Mouse (Mus musculus): Measurements from ENCODE around the gene Slc6a18. TPM values are rescaled to one million over a fixed set of nuclear protein-coding genes. Genes with fewer than 3 reads are reported as not detected.
"Not testable (repeated sequence)": the region's sequence is repeated elsewhere in the genome, so short reads cannot be mapped to it uniquely, and the experiment has no call there.

Gene Slc6a18
- polyA plus RNA-seq, 1 experiment from 2014 or later: 38.4 TPM

DNA sequence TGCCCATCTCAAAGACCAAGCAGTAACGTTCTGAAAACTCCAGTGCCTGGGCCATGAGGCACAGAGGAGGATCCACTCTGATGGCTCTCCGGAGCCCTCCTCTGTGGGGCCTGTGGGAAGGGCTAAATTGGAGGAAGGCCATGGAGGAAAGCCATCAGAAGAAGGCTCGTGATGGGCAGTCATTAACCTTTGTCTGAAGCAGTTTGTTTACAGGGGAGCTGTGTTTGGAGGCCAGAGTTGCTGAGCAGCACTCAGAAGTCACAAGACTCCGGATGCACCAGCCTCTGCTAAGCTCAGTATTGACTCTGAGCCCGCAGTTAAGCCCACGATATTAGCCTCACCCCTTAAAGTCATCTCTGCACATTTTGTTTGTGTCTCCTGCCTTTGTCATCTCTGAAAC lies 31.7 kb upstream of the Slc6a18 start:
- Histone ChIP-seq H3K4me3 (ENCODE audit: low read length) (no peak overlapping the region), H3K4me1 (ENCODE audit: insufficient read depth, low read length) (peaks cover 12% of the 10 kb centered on the region; the same call in 1 of the 2 replicates), H3K27ac (ENCODE audit: low read length) (no peak overlapping the region), H3K9me3 (ENCODE audit: low read length) (no peaks in the 10 kb centered on the region), H3K36me3 (ENCODE audit: insufficient read depth, low read length) (no peaks in the 10 kb centered on the region), H3K9ac (replicated peaks; ENCODE audit: low read length) (no peak overlapping the region), H3K27me3 (ENCODE audit: insufficient read depth, low read length) (no peaks in the 10 kb centered on the region), H3K4me2 (replicated peaks; ENCODE audit: low read depth, low read length) (no peak overlapping the region)
- no peak for ATAC-seq (ENCODE audit: low FRiP score, low TSS enrichment)
- 35% methylated on average over 6 of the region's 6 CpGs for WGBS

DNA sequence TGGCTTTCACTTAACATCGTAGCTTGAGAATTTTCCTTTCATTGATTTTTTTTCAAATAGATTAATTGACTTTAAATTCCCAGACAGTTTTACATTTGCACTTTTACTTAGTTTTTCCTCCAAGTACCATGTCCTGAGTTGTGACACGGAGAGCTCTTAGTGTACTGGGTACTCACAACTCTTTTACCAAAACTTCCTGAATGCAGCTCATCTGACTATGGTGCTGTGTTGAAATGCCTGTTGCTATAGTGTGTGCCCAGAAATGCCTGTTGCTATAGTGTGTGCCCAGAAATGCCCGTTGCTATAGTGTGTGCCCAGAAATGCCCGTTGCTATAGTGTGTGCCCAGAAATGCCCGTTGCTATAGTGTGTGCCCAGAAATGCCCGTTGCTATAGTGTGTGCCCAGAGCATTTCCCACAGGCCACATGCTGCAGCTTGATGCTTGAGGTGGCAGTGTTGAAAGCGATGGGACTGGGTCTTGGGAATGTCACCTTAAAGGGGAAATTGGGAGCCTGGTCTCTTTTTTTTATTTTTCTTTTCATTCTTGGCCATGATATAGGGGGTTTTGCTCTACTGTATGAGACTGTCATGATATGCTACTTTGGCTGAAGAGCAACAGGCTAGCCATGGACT lies 27.0 kb upstream of the Slc6a18 start, which contains the start of gene Slc6a19:
Slc6a19 (minus strand) TSS at position 172 of the 632 bp plus-strand sequence.
- no peak for ATAC-seq (ENCODE audit: low FRiP score, low TSS enrichment)
- H3K4me1 ChIP-seq (ENCODE audit: insufficient read depth, low read length): peaks cover 5% of the 10 kb centered on the region; the same call in 1 of the 2 replicates
- no peak within 1 kb of the TSS for H3K27ac ChIP-seq (ENCODE audit: low read length)
- H3K4me2 ChIP-seq (replicated peaks; ENCODE audit: low read depth, low read length): no peak within 1 kb of the TSS
- no peaks in the 10 kb centered on the region for H3K36me3 ChIP-seq (ENCODE audit: insufficient read depth, low read length)
- H3K27me3 ChIP-seq (ENCODE audit: insufficient read depth, low read length): no peaks in the 10 kb centered on the region
- H3K9me3 ChIP-seq (ENCODE audit: low read length): no peaks in the 10 kb centered on the region
- H3K4me3 ChIP-seq (ENCODE audit: low read length): no peak within 1 kb of the TSS
- no peak within 1 kb of the TSS for H3K9ac ChIP-seq (replicated peaks; ENCODE audit: low read length)
- 89% methylated on average over 7 of the region's 7 CpGs for WGBS

DNA sequence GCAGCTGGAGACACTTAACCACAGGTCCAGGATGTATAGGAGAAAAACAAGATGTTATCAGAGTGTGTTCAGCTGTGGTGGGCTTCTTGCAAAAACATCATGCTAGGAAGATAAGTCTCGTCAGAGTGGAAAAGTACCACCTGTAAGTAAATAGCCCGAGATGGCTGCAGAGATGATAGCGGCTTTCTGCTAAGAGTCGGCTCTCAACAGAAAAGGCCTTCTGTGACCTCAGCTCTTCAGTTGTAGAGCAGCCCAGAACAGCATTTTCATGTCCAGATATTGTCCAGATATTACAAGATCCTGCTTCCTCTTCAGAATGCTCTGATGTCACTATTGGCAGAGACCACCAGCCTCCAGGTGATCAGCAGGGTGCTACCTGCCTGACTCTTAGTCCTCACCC lies 25.7 kb upstream of the Slc6a18 start:
- not testable (repeated sequence) for H3K9me3 ChIP-seq (ENCODE audit: low read length); H3K4me1 ChIP-seq (ENCODE audit: insufficient read depth, low read length); ATAC-seq (ENCODE audit: low FRiP score, low TSS enrichment); H3K27me3 ChIP-seq (ENCODE audit: insufficient read depth, low read length); H3K36me3 ChIP-seq (ENCODE audit: insufficient read depth, low read length); H3K4me3 ChIP-seq (ENCODE audit: low read length); H3K27ac ChIP-seq (ENCODE audit: low read length); H3K4me2 ChIP-seq (replicated peaks; ENCODE audit: low read depth, low read length); H3K9ac ChIP-seq (replicated peaks; ENCODE audit: low read length)
- 59% methylated on average over 4 of the region's 4 CpGs for WGBS

DNA sequence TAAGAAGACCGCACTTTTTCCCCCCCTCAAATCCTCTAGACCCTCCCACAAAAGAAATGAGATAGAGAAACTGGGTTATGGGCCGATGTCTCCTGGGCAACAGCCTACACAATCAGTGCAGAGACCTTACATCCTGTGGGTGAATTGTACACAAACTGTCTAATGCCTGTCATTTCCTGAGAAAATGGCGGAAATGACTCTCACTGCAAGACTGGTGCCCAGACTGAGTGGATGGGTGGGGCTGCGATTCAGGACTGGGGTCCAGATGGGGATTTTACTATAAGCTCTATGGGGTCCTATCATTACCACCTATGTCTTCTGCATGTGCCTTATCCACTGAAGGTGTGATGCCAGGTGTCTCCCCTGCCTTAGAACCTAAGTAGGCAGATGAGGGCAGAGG lies 25.0 kb upstream of the Slc6a18 start:
- Histone ChIP-seq H3K9ac (replicated peaks; ENCODE audit: low read length) (no peak overlapping the region), H3K4me3 (ENCODE audit: low read length) (no peak overlapping the region), H3K4me2 (replicated peaks; ENCODE audit: low read depth, low read length) (no peak overlapping the region), H3K9me3 (ENCODE audit: low read length) (no peaks in the 10 kb centered on the region), H3K27me3 (ENCODE audit: insufficient read depth, low read length) (no peaks in the 10 kb centered on the region), H3K27ac (ENCODE audit: low read length) (no peak overlapping the region), H3K36me3 (ENCODE audit: insufficient read depth, low read length) (no peaks in the 10 kb centered on the region), H3K4me1 (ENCODE audit: insufficient read depth, low read length) (no peaks in the 10 kb centered on the region)
- ATAC-seq (ENCODE audit: low FRiP score, low TSS enrichment): no peak
- 85% methylated on average over 4 of the region's 4 CpGs for WGBS

DNA sequence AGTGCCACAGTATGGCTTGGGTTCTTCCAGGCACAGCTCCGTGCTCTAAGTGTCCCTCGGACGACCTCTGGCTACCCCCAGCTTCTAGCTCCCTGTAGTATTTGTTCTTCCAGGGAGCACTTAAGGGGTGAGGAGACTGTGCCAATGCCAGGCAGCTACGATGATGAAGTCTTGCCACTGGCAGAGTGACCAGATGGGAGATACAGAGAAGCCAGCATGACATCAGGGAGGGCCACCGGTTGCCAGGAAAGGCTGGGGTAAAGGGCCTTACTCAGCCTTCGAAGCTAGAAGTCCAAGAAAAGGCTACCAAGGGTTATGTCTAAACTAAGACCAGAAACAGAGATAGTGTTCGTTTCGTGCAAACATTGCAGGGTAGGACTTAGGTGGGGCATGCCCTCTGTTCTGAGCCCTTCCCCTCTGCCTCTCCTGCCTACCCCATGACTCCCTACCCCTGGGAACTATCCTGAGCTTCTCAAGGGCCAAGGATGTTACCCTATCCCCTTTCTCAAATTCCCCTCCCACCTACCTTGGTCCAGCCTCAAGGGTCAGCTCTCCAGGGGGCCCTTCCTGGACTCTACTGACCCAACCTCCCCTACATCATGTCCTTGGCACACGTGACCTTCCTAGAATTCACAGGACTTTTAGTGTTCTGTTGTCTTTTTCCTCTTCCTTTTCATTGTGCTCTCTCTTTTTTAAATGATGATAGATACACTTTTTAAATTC lies 23.5 kb upstream of the Slc6a18 start:
- no peak overlapping the region for H3K4me2 ChIP-seq (replicated peaks; ENCODE audit: low read depth, low read length)
- no peak overlapping the region for H3K27ac ChIP-seq (ENCODE audit: low read length)
- WGBS: 82% methylated on average over 9 of the region's 9 CpGs
- no peaks in the 10 kb centered on the region for H3K36me3 ChIP-seq (ENCODE audit: insufficient read depth, low read length)
- H3K4me3 ChIP-seq (ENCODE audit: low read length): no peak overlapping the region
- H3K4me1 ChIP-seq (ENCODE audit: insufficient read depth, low read length): no peaks in the 10 kb centered on the region
- no peaks in the 10 kb centered on the region for H3K27me3 ChIP-seq (ENCODE audit: insufficient read depth, low read length)
- H3K9me3 ChIP-seq (ENCODE audit: low read length): no peaks in the 10 kb centered on the region
- no peak overlapping the region for H3K9ac ChIP-seq (replicated peaks; ENCODE audit: low read length)
- no peak for ATAC-seq (ENCODE audit: low FRiP score, low TSS enrichment)

DNA sequence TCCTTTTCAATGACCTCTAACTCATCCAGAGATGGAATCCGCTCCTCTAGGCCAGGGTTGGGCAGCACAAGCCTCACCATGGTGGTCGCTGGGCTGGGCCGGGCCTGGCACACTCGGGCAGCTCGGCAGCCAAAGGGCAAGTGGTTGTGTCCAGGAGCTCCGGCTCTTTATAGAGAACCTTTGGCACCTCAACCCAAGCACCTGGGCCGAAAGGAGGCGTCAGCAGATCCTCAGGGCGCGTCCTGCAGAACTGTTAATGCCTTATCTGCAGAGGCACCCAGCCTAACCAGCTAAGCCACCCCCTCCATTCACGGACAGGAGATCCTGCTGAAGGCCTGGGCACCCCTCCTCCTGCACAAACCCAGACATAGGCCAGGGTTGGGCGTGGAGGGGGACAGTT lies 22.7 kb upstream of the Slc6a18 start:
- Histone ChIP-seq H3K4me1 (ENCODE audit: insufficient read depth, low read length) (no peaks in the 10 kb centered on the region), H3K4me2 (replicated peaks; ENCODE audit: low read depth, low read length) (no peak overlapping the region), H3K27me3 (ENCODE audit: insufficient read depth, low read length) (no peaks in the 10 kb centered on the region), H3K4me3 (ENCODE audit: low read length) (no peak overlapping the region), H3K36me3 (ENCODE audit: insufficient read depth, low read length) (no peaks in the 10 kb centered on the region), H3K27ac (ENCODE audit: low read length) (no peak overlapping the region), H3K9ac (replicated peaks; ENCODE audit: low read length) (no peak overlapping the region), H3K9me3 (ENCODE audit: low read length) (no peaks in the 10 kb centered on the region)
- 88% methylated on average over 12 of the region's 12 CpGs for WGBS
- no peak; the same call in 1 of the 2 replicates for ATAC-seq (ENCODE audit: low FRiP score, low TSS enrichment)

DNA sequence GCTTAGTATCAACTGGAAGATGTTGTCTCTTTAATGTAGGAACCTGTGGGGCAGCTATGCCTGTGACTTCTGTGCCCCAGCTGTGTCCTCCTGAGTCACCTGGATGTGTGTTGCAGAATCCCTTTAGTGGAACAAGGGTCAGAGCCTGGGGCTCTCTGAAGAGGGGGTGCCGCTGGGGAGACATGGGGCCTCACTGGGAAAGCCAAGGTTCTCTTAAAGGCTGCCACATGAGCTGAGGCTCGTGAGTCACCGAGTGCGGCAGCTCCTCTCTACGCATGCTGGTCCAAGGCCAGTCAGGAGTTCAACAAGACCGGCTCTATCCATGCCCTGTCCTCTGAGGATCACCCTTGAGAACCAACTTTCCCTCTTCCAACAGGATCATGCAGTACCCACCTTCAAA lies 21.9 kb upstream of the Slc6a18 start:
- ATAC-seq (ENCODE audit: low FRiP score, low TSS enrichment): no peak; the same call in 1 of the 2 replicates

DNA sequence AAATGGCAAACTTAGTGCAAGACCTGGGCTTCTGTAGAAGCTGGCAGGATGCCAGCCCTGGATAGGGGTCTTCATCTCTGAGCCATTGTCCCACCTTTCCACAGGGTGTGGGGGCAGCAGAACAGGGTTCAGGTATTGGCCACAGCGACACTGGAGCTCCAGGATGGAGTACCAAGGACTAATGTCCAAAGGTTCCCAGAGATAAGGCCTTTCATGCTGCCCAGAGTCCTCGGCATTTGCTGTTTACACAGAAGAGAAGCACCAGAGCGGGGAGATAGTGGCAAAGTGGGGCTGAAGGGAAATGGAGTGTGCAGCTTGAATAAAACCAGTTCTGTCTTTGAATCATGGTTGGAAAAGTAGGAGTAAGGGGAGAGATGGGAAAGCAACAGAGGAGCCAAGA lies 18.7 kb upstream of the Slc6a18 start:
- no peak for ATAC-seq (ENCODE audit: low FRiP score, low TSS enrichment)
- H3K36me3 ChIP-seq (ENCODE audit: insufficient read depth, low read length): no peaks in the 10 kb centered on the region
- H3K4me3 ChIP-seq (ENCODE audit: low read length): no peak overlapping the region
- no peak overlapping the region for H3K27ac ChIP-seq (ENCODE audit: low read length)
- no peaks in the 10 kb centered on the region for H3K4me1 ChIP-seq (ENCODE audit: insufficient read depth, low read length)
- H3K9me3 ChIP-seq (ENCODE audit: low read length): no peaks in the 10 kb centered on the region
- H3K4me2 ChIP-seq (replicated peaks; ENCODE audit: low read depth, low read length): no peak overlapping the region
- H3K9ac ChIP-seq (replicated peaks; ENCODE audit: low read length): no peak overlapping the region
- 68% methylated on average over 3 of the region's 3 CpGs for WGBS
- no peaks in the 10 kb centered on the region for H3K27me3 ChIP-seq (ENCODE audit: insufficient read depth, low read length)

More for the DNA sequence above, 21.9 kb upstream of the Slc6a18 start:
- no peak overlapping the region for H3K9ac ChIP-seq (replicated peaks; ENCODE audit: low read length)
- no peak overlapping the region for H3K4me3 ChIP-seq (ENCODE audit: low read length)
- H3K4me2 ChIP-seq (replicated peaks; ENCODE audit: low read depth, low read length): no peak overlapping the region
- H3K27me3 ChIP-seq (ENCODE audit: insufficient read depth, low read length): no peaks in the 10 kb centered on the region
- 92% methylated on average over 6 of the region's 6 CpGs for WGBS
- no peaks in the 10 kb centered on the region for H3K4me1 ChIP-seq (ENCODE audit: insufficient read depth, low read length)
- H3K9me3 ChIP-seq (ENCODE audit: low read length): no peaks in the 10 kb centered on the region
- no peak overlapping the region for H3K27ac ChIP-seq (ENCODE audit: low read length)
- H3K36me3 ChIP-seq (ENCODE audit: insufficient read depth, low read length): no peaks in the 10 kb centered on the region

DNA sequence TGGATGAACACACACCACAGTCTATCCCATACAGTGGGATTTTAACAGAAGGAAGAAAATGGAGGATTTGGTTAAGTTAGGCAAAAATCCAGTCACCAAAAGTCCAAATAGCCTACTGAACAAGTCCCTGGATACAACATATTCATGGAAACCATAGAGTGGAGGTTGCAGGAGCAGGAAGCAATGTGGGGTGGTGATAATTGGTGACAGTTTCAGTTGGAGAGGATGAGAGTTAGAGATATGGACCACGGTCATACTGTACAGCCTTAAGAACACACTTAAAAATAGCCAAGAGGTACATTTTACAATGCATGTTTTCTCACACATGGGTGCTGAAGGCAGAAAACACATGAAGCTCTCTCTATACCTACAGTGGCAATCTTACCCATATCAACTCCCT lies 17.1 kb upstream of the Slc6a18 start:
- H3K27ac ChIP-seq (ENCODE audit: low read length): no peak overlapping the region
- WGBS: 77% methylated on average over 1 of the region's 1 CpGs
- H3K27me3 ChIP-seq (ENCODE audit: insufficient read depth, low read length): no peaks in the 10 kb centered on the region
- no peak for ATAC-seq (ENCODE audit: low FRiP score, low TSS enrichment)
- H3K36me3 ChIP-seq (ENCODE audit: insufficient read depth, low read length): no peaks in the 10 kb centered on the region
- H3K9ac ChIP-seq (replicated peaks; ENCODE audit: low read length): no peak overlapping the region
- no peaks in the 10 kb centered on the region for H3K4me1 ChIP-seq (ENCODE audit: insufficient read depth, low read length)
- H3K4me3 ChIP-seq (ENCODE audit: low read length): no peak overlapping the region
- H3K9me3 ChIP-seq (ENCODE audit: low read length): no peaks in the 10 kb centered on the region
- no peak overlapping the region for H3K4me2 ChIP-seq (replicated peaks; ENCODE audit: low read depth, low read length)

DNA sequence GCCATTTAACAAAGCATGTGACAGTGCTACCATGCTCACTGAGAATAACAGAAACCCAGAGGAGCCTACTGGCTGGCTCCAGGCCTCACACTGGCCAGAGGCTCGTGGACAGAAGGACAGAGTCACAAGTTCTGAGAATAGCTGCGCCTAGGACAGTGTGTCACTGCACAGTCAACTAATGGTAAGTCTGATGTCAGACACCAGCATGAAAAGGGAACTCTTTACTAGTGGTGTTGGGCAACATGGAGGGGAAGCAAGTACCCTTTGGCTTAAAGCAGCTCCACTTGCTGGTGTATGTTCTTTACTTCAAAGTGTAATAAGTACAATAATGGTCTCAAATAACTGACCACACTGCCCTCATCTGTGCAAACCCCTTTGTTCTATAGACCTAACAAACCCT lies 15.5 kb upstream of the Slc6a18 start:
- Histone ChIP-seq H3K4me1 (ENCODE audit: insufficient read depth, low read length) (no peaks in the 10 kb centered on the region), H3K27ac (ENCODE audit: low read length) (no peak overlapping the region), H3K9ac (replicated peaks; ENCODE audit: low read length) (no peak overlapping the region), H3K36me3 (ENCODE audit: insufficient read depth, low read length) (no peaks in the 10 kb centered on the region), H3K27me3 (ENCODE audit: insufficient read depth, low read length) (no peaks in the 10 kb centered on the region), H3K4me2 (replicated peaks; ENCODE audit: low read depth, low read length) (no peak overlapping the region), H3K4me3 (ENCODE audit: low read length) (no peak overlapping the region), H3K9me3 (ENCODE audit: low read length) (no peaks in the 10 kb centered on the region)
- WGBS: 58% methylated on average over 2 of the region's 2 CpGs
- no peak for ATAC-seq (ENCODE audit: low FRiP score, low TSS enrichment)
